Mouse (Mus musculus): Measurements from ENCODE around the gene Dgkz. TPM values are rescaled to one million over a fixed set of nuclear protein-coding genes. Genes with fewer than 3 reads are reported as not detected.

The Dgkz gene
- 18.5 and 23.1 TPM in 2 replicates for polyA plus RNA-seq (2015; fragmentation: Nextera tagmentation; extraction: Ambion mirVana)

DNA sequence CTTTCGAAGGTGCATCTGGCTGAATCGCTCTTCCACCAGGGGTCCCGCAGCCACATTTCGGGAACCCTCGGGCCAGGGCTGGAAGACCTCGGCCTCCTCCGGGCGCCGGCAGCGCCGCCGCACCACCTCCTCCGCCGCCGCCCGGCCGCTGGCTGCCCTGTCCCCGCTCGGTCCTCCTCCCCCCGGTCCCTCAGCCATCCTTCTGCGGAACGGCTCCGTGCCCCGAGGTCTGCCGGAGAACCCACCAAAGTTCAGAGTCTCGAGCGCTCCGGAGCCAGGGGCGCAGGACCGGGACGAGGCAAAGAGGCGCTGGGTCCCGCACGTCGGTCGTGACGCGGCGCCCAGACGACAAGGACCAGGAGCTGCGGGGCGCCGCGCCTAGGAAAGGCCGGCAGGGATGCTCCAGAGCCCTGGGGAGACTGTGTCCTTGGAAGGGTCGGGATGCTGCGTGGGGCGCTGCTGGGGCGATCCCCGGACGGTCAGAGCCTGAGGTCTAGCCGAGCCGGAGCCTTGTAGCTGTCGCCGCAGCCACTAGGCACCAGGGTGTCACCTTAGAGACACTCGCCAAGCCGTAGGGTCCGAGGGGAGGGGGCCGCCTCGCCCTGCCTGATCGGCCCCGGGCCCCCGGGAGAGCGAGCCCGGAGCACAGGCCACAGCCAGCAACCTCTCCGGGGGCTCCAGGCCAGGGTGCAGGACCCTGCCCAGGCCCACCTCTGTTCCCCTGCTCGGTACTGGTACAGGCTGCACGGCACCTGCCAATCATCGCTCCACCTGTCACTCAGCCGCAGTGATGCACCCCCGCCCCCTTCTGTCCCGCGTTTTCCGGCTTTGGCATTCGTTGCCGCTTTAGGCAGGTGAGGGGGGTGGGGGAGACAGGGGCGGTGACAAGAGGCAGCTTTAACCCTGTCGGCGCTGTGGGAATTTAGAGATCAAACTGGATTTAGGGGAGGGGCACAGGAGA, at the start of gene Dgkz:
Gene Dgkz (minus strand): TSS at position 284 of the 961 bp plus-strand sequence.
- Histone ChIP-seq H3K9ac (peak within 1 kb of the TSS; percentile 57), H3K27ac (no peak within 1 kb of the TSS), H3K4me1 (peaks cover 65% of the 10 kb centered on the region), H3K4me3 (peak within 1 kb of the TSS; percentile 42), H3K4me2 (peak within 1 kb of the TSS; percentile 61), H3K27me3 (peaks cover 45% of the 10 kb centered on the region), H3K36me3 (ENCODE audit: poor library complexity, severe bottlenecking) (no peaks in the 10 kb centered on the region), H3K9me3 (replicated peaks) (no peaks in the 10 kb centered on the region)
- 1% methylated on average over 72 of the region's 79 CpGs for WGBS
- ATAC-seq, result peak; percentile 48

DNA sequence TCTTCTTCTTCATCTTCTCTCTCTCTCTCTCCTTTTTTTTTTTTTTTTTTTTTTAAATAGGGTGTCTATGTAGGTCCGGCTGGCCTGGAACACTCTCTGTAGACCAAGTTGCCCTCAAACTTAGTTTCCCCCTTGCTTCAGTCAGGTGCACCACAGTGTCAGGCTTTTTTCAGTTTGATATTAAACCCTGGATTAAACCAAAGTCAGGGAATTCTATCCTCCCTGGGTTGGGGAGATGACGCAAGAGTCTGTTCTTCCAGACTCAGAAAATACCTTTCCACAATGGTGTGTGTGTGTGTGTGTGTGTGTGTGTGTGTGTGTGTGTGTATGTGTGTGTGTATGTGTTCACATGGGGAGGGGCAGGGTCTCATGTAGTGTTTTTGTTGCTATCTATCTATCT, 49.5 kb upstream of the Dgkz start:
- Histone ChIP-seq H3K4me2 (no peak overlapping the region), H3K27ac (no peak overlapping the region), H3K4me3 (no peak overlapping the region), H3K27me3 (peaks cover 44% of the 10 kb centered on the region), H3K4me1 (peaks cover 14% of the 10 kb centered on the region), H3K9ac (no peak overlapping the region), H3K9me3 (replicated peaks) (no peaks in the 10 kb centered on the region), H3K36me3 (ENCODE audit: poor library complexity, severe bottlenecking) (no peaks in the 10 kb centered on the region)
- 95% methylated on average over 2 of the region's 2 CpGs for WGBS
- ATAC-seq, result no peak

DNA sequence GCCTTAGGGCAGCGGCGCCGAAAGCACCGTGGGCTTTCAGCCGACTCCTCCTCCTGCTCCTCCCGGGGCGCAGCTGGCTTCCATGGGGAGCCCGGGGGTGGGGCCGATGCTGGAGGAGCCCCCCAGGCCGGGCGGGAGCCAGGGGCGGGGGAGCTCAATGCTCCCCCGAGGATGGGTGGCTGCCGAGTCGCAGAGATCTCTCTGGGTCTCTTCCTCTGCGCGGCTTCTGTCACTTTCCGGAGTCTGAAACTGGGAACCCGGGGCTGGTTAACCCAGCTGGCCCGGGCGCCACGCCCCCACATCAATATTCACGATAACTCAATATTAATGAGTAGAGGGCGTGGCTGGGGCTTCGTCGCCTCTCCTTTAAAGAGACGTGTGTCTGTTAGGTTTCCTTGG, 48.6 kb upstream of the Dgkz start, which contains the start of gene Creb3l1:
Gene Creb3l1 (minus strand): TSS at position 229 of the 399 bp plus-strand sequence.
- peak within 1 kb of the TSS; percentile 92 for H3K4me2 ChIP-seq
- H3K9me3 ChIP-seq (replicated peaks), result no peaks in the 10 kb centered on the region
- peak within 1 kb of the TSS; percentile 63 for H3K9ac ChIP-seq
- peaks cover 14% of the 10 kb centered on the region for H3K4me1 ChIP-seq
- 1% methylated on average over 23 of the region's 27 CpGs for WGBS
- no peak within 1 kb of the TSS for H3K27ac ChIP-seq
- H3K36me3 ChIP-seq (ENCODE audit: poor library complexity, severe bottlenecking), result no peaks in the 10 kb centered on the region
- peak within 1 kb of the TSS; percentile 57 for H3K4me3 ChIP-seq
- H3K27me3 ChIP-seq, result peaks cover 44% of the 10 kb centered on the region
- peak; percentile 67 for ATAC-seq

DNA sequence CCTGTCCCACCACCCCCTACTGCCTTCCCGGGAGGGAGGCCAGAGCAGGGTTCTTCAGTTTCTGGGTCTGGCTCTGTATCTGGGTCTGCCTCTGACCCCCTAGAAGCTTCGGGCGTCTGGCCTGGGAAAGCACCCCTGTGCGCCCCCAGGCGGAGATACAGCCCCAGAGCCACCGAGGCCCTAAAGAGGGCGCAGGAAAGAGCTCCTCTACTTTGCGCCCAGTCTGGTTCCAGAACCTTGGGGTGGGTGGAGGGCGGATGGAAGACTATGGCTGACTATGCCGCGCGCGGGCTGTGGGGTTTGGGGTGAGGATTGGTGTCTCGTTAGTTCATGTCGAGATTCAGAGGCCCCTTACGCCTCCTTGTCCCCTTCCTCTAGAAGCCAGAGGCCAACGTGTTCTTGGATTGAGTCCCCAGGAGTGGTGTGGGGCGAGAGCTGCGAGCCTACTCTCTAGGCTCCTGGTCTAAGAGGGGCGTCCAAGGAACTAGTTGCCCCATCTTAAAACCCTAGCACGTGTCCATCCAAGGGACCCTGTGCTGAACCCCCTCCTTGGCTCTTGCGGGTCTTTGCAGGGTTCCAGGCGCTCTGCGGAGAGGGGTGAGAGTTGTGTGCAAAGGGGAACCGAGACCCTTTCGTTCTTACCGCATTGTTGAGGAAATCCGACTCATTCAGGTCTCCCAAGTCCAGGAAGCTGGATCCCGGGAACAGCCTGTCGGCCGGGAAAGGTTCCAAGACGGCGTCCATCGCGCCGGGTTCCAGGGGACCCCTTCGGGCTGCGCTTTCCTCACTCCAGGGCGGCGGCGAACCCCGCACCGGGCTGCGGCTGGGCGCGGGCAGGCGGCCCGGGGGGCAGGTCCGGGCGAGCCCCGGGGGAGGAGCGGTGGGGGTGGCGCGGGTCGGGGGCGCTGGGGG, 48.0 kb upstream of the Dgkz start:
- H3K27ac ChIP-seq, result no peak overlapping the region
- no peaks in the 10 kb centered on the region for H3K9me3 ChIP-seq (replicated peaks)
- H3K27me3 ChIP-seq, result peaks cover 44% of the 10 kb centered on the region
- H3K4me2 ChIP-seq, result peak overlapping the region; percentile 92
- ATAC-seq, result peak; percentile 48
- WGBS, result 4% methylated on average over 49 of the region's 56 CpGs
- H3K36me3 ChIP-seq (ENCODE audit: poor library complexity, severe bottlenecking), result no peaks in the 10 kb centered on the region
- H3K4me1 ChIP-seq, result peaks cover 14% of the 10 kb centered on the region
- peak overlapping the region; percentile 57 for H3K4me3 ChIP-seq
- H3K9ac ChIP-seq, result peak overlapping the region; percentile 63

GRCm38 (mm10) chr2:92020676-92021265, 45.1 kb upstream of the Dgkz start:
- 60% methylated on average over 4 of the region's 4 CpGs for WGBS
- no peak for ATAC-seq
- Histone ChIP-seq H3K9me3 (replicated peaks) (no peaks in the 10 kb centered on the region), H3K27me3 (peaks cover 43% of the 10 kb centered on the region), H3K4me3 (no peak overlapping the region), H3K4me1 (peaks cover 14% of the 10 kb centered on the region), H3K4me2 (no peak overlapping the region), H3K27ac (no peak overlapping the region), H3K9ac (no peak overlapping the region), H3K36me3 (ENCODE audit: poor library complexity, severe bottlenecking) (no peaks in the 10 kb centered on the region)

DNA sequence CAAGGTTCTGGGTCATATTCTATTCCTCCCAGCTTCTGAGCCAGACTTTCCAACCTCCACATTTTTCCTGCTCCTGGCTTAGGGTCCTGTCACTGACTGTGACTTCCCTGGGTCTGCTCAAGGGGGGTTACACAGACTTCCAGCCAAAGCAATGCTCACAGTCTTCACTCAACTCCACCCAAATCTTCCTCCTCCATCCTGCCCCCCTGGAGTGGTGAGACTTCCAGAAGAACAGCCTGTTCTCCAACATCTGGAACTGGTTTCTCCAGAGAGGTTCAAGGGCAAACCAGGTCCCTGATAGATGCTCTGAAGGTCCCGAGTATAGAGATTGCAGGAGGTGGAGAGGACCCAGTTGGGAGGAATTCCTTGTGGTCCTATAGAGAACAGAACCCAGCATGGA, 41.8 kb upstream of the Dgkz start:
- no peak overlapping the region for H3K9ac ChIP-seq
- no peak for ATAC-seq
- H3K4me1 ChIP-seq, result no peaks in the 10 kb centered on the region
- H3K9me3 ChIP-seq (replicated peaks), result no peaks in the 10 kb centered on the region
- H3K27me3 ChIP-seq, result peaks cover 19% of the 10 kb centered on the region
- H3K4me3 ChIP-seq, result no peak overlapping the region
- H3K4me2 ChIP-seq, result no peak overlapping the region
- H3K36me3 ChIP-seq (ENCODE audit: poor library complexity, severe bottlenecking), result no peaks in the 10 kb centered on the region
- 90% methylated on average over 1 of the region's 1 CpGs for WGBS
- no peak overlapping the region for H3K27ac ChIP-seq

GRCm38 (mm10) chr2:92016981-92017380, 41.3 kb upstream of the Dgkz start:
- Histone ChIP-seq H3K9ac (no peak overlapping the region), H3K4me1 (no peaks in the 10 kb centered on the region), H3K9me3 (replicated peaks) (no peaks in the 10 kb centered on the region), H3K36me3 (ENCODE audit: poor library complexity, severe bottlenecking) (no peaks in the 10 kb centered on the region), H3K27ac (no peak overlapping the region), H3K4me3 (no peak overlapping the region), H3K27me3 (peaks cover 14% of the 10 kb centered on the region), H3K4me2 (no peak overlapping the region)
- no peak for ATAC-seq
- WGBS, result 54% methylated on average over 3 of the region's 3 CpGs

DNA sequence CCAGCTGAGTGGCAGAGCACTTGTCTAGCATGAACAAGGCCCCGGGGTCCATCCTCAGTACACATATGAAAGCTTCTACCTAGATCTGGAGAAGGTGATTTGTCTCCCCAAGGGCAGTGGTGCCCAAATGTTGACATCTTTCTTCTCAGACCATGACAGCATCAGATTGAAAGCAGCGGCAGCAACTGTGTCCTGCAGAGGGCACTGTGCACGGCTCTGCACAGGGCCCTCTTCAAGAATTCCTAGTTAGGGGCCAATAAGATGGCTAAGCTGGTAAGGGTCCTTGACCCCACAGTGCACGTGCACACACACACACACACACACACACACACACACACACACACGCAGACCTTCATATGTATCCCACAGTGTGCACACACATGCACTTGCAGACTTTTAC, 39.2 kb upstream of the Dgkz start:
- H3K9me3 ChIP-seq (replicated peaks), result no peaks in the 10 kb centered on the region
- no peak overlapping the region for H3K9ac ChIP-seq
- H3K27ac ChIP-seq, result no peak overlapping the region
- ATAC-seq, result no peak
- no peaks in the 10 kb centered on the region for H3K36me3 ChIP-seq (ENCODE audit: poor library complexity, severe bottlenecking)
- 0 out of 2 replicates have a peak, but pooled peaks cover 9% of the 10 kb centered on the region for H3K27me3 ChIP-seq
- H3K4me2 ChIP-seq, result no peak overlapping the region
- no peak overlapping the region for H3K4me3 ChIP-seq
- 82% methylated on average over 5 of the region's 5 CpGs for WGBS
- H3K4me1 ChIP-seq, result no peaks in the 10 kb centered on the region

DNA sequence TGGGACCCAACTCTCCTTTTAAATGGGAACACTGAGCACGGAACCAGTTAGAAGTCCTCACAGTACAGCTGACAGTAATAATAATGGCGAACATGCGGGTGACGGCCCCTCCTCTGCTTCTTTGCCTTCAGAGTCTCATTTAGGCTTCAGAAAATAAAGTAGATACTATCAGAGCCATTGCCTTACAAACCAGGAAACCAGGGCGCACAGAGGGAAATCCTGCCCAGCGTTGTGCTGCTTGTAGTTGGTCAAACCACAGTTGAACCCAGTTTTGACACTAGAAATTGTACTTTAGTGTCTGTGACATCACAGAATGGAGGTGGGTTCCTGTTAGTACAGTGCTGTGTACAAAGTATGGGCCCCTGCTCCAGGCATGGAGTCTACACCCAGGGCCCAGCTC, 38.6 kb upstream of the Dgkz start:
- peaks cover 9% of the 10 kb centered on the region; the same call in 1 of the 2 replicates for H3K27me3 ChIP-seq
- H3K9ac ChIP-seq, result no peak overlapping the region
- H3K27ac ChIP-seq, result no peak overlapping the region
- H3K9me3 ChIP-seq (replicated peaks), result no peaks in the 10 kb centered on the region
- ATAC-seq, result no peak
- WGBS, result 90% methylated on average over 6 of the region's 6 CpGs
- H3K4me1 ChIP-seq, result no peaks in the 10 kb centered on the region
- no peak overlapping the region for H3K4me3 ChIP-seq
- H3K4me2 ChIP-seq, result no peak overlapping the region
- no peaks in the 10 kb centered on the region for H3K36me3 ChIP-seq (ENCODE audit: poor library complexity, severe bottlenecking)

- Histone ChIP-seq H3K27me3 (peaks cover 7% of the 10 kb centered on the region; the same call in 1 of the 2 replicates), H3K4me2 (no peak overlapping the region), H3K9ac (no peak overlapping the region), H3K4me3 (no peak overlapping the region), H3K27ac (no peak overlapping the region), H3K36me3 (ENCODE audit: poor library complexity, severe bottlenecking) (no peaks in the 10 kb centered on the region), H3K4me1 (peaks cover 5% of the 10 kb centered on the region), H3K9me3 (replicated peaks) (no peaks in the 10 kb centered on the region)
- no peak for ATAC-seq
- 57% methylated on average over 8 of the region's 8 CpGs for WGBS
Observed at GRCm38 (mm10) chr2:92012768-92013445, 37.2 kb upstream of the Dgkz start.
